Mouse (Mus musculus): ENCODE measurements around the gene Oosp2. TPM values are rescaled to one million over a fixed set of nuclear protein-coding genes. Genes with fewer than 3 reads are reported as not detected.

Gene Oosp2
- polyA plus RNA-seq (2012; rRNA removed): not detected in 2 replicates

- TF ChIP-seq CTCF (IDR thresholded peaks at IDR 0.05; ENCODE audit: insufficient read depth, low read length): no peak
- no peak for TF ChIP-seq POLR2A (IDR thresholded peaks at IDR 0.05; ENCODE audit: borderline replicate concordance, extremely low read depth, low read depth, low read length)
- DNase-seq: no peak
- WGBS: 84% methylated on average over 5 of the region's 5 CpGs
- Histone ChIP-seq H3K4me1 (ENCODE audit: control insufficient read depth, insufficient read depth, low read length) (no peaks in the 10 kb centered on the region), H3K4me3 (replicated peaks; ENCODE audit: extremely low read depth, low read depth, low read length) (no peak within 1 kb of the TSS)
These were observed at the start of gene Oosp2 for GRCm38 (mm10) chr19:11660459-11660858. Oosp2 (minus strand) TSS chr19:11660559.

DNA sequence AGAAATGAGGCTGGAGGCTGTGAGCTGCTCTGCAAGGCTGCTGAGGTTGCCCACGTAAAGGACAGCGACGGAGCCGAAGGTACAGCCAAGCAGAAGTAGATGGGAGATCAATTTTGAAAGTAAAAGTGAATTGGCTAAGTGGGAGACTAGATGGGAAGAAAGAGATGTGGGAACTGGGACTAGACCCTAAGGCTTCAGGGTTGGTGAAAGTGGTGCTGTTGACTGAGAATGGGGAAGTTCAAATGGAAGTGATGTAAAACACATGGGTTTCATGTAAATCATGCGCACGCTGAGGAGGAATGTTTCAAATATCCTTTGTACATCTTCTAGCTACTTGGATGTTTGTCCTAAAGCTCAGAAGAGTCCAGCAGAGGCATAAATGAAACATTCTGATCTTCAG lies 38.0 kb upstream of the Oosp2 start:
- TF ChIP-seq CTCF (IDR thresholded peaks at IDR 0.05; ENCODE audit: insufficient read depth, low read length): no peak
- TF ChIP-seq POLR2A (IDR thresholded peaks at IDR 0.05; ENCODE audit: borderline replicate concordance, extremely low read depth, low read depth, low read length): no peak
- H3K4me3 ChIP-seq (replicated peaks; ENCODE audit: extremely low read depth, low read depth, low read length): no peak overlapping the region
- WGBS: 85% methylated on average over 6 of the region's 6 CpGs
- H3K4me1 ChIP-seq (ENCODE audit: control insufficient read depth, insufficient read depth, low read length): no peaks in the 10 kb centered on the region
- no peak for DNase-seq

- WGBS: 78% methylated on average over 2 of the region's 2 CpGs
- no peak for DNase-seq
- Histone ChIP-seq H3K4me3 (replicated peaks; ENCODE audit: extremely low read depth, low read depth, low read length) (no peak within 1 kb of the TSS), H3K4me1 (ENCODE audit: control insufficient read depth, insufficient read depth, low read length) (no peaks in the 10 kb centered on the region)
- TF ChIP-seq POLR2A (IDR thresholded peaks at IDR 0.05; ENCODE audit: borderline replicate concordance, extremely low read depth, low read depth, low read length): no peak
- TF ChIP-seq CTCF (IDR thresholded peaks at IDR 0.05; ENCODE audit: insufficient read depth, low read length): no peak
These were observed 36.4 kb upstream of the Oosp2 start, which contains the start of gene Oosp3 for GRCm38 (mm10) chr19:11696755-11697154. Oosp3 (plus strand) TSS chr19:11697055.

DNA sequence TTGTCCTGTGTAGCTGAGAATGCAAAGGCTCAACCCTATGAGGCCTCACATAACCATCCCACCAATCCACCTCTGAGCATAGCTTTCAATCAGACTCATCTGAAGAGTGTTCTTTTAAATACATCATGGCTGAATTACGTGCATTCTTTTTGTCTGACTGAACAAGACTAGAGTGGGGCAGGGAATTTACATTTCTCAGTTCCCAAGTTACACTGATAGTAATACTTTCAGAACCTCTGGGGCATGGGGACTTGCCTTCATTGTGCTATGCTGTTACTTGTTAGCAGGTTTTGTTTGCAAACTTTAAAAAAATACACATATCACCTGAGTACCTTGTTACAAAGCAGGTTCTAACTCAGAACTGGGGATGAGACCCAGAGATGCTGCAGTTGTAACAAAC lies 31.1 kb upstream of the Oosp2 start:
- H3K4me1 ChIP-seq (ENCODE audit: control insufficient read depth, insufficient read depth, low read length): no peaks in the 10 kb centered on the region
- 49% methylated on average over 1 of the region's 1 CpGs for WGBS
- H3K4me3 ChIP-seq (replicated peaks; ENCODE audit: extremely low read depth, low read depth, low read length): no peak overlapping the region
- TF ChIP-seq CTCF (IDR thresholded peaks at IDR 0.05; ENCODE audit: insufficient read depth, low read length): no peak
- DNase-seq: no peak

DNA sequence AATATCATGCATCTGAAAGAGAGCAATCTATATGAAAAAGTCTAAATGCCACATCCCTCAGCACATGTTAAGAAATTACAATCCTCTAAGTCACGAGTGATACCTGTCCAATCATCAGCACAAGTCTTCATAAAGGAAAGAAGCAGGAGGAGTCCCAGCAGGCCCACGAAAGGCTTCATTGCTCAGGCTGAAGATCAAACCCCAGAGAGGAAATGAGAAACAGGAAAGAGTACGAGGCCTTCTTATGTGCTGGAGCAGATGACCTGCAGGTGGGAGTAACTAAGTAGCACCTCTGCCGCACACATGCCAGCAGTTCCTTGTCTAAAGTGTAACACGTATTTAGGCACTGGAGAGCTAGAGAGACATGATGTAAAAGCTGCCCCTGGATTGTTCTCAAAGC lies 30.5 kb upstream of the Oosp2 start, which contains the start of gene Oosp1:
TSS of gene Oosp1 (minus strand) at position 312 of the 400 bp plus-strand sequence.
- H3K4me1 ChIP-seq (ENCODE audit: control insufficient read depth, insufficient read depth, low read length): no peaks in the 10 kb centered on the region
- TF ChIP-seq POLR2A (IDR thresholded peaks at IDR 0.05; ENCODE audit: borderline replicate concordance, extremely low read depth, low read depth, low read length) (no peak), CTCF (IDR thresholded peaks at IDR 0.05; ENCODE audit: insufficient read depth, low read length) (no peak)
- WGBS: 35% methylated on average over 5 of the region's 5 CpGs
- no peak for DNase-seq
- no peak within 1 kb of the TSS for H3K4me3 ChIP-seq (replicated peaks; ENCODE audit: extremely low read depth, low read depth, low read length)

DNA sequence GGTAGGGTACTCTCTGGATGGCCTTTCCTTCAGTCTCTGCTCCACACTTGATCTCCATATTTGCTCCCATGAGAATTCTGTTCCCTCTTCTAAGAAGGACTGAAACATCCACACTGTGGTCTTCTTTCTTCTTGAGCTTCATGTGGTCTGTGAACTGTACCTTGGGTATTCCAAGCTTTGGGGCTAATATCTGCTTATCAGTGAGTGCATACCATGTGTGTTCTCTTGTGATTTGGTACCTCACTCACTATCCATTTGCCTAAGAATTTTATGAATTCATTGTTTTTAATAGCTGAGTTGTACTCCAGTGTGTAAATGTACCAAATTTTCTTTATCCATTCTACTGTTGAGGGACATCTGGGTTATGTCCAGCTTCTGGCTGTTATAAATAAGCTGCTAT lies 1.2 kb upstream of the Oosp2 start:
- H3K4me1 ChIP-seq (ENCODE audit: control insufficient read depth, insufficient read depth, low read length): no peaks in the 10 kb centered on the region
- TF ChIP-seq CTCF (IDR thresholded peaks at IDR 0.05; ENCODE audit: insufficient read depth, low read length) (no peak), POLR2A (IDR thresholded peaks at IDR 0.05; ENCODE audit: borderline replicate concordance, extremely low read depth, low read depth, low read length) (no peak)
- H3K4me3 ChIP-seq (replicated peaks; ENCODE audit: extremely low read depth, low read depth, low read length): no peak overlapping the region
- DNase-seq: no peak

GRCm38 (mm10) chr19:11659142-11659541 lies 1.2 kb downstream of the Oosp2 start:
- TF ChIP-seq POLR2A (IDR thresholded peaks at IDR 0.05; ENCODE audit: borderline replicate concordance, extremely low read depth, low read depth, low read length): no peak
- TF ChIP-seq CTCF (IDR thresholded peaks at IDR 0.05; ENCODE audit: insufficient read depth, low read length): no peak
- WGBS: 53% methylated on average over 2 of the region's 2 CpGs
- no peak overlapping the region for H3K4me3 ChIP-seq (replicated peaks; ENCODE audit: extremely low read depth, low read depth, low read length)
- DNase-seq: no peak
- no peaks in the 10 kb centered on the region for H3K4me1 ChIP-seq (ENCODE audit: control insufficient read depth, insufficient read depth, low read length)

GRCm38 (mm10) chr19:11649564-11649963 lies 10.8 kb downstream of the Oosp2 start:
- Histone ChIP-seq H3K4me1 (ENCODE audit: control insufficient read depth, insufficient read depth, low read length) (no peaks in the 10 kb centered on the region), H3K4me3 (replicated peaks; ENCODE audit: extremely low read depth, low read depth, low read length) (no peak overlapping the region)
- DNase-seq: no peak
- no peak for TF ChIP-seq POLR2A (IDR thresholded peaks at IDR 0.05; ENCODE audit: borderline replicate concordance, extremely low read depth, low read depth, low read length)
- TF ChIP-seq CTCF (IDR thresholded peaks at IDR 0.05; ENCODE audit: insufficient read depth, low read length): no peak
- WGBS: 67% methylated on average over 4 of the region's 4 CpGs

- WGBS: 65% methylated on average over 3 of the region's 3 CpGs
- no peak overlapping the region for H3K4me3 ChIP-seq (replicated peaks; ENCODE audit: extremely low read depth, low read depth, low read length)
- TF ChIP-seq POLR2A (IDR thresholded peaks at IDR 0.05; ENCODE audit: borderline replicate concordance, extremely low read depth, low read depth, low read length): no peak
- TF ChIP-seq CTCF (IDR thresholded peaks at IDR 0.05; ENCODE audit: insufficient read depth, low read length): no peak
- H3K4me1 ChIP-seq (ENCODE audit: control insufficient read depth, insufficient read depth, low read length): no peaks in the 10 kb centered on the region
- DNase-seq: no peak
These were observed 14.2 kb downstream of the Oosp2 start for GRCm38 (mm10) chr19:11646166-11646565.

DNA sequence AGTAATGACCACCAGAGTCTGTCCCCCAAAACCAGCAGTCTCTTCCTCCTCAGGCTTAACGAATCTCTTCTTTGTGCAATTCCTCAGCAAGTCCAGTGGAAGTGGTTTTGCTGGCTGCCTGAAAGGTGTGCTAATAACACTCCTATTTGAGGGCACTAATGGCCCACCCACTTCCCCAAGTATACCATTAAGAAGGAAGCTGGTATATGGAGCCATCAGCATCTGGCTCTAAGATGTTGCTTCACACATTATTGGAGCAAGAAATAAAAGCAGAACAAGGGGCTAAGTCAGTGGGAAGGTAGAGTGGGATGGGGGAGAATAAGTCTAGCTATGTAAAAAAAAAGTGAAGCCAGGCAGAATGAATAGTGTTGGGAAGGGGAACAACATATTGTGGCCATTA lies 19.6 kb downstream of the Oosp2 start, which contains the start of gene Ms4a3:
TSS of gene Ms4a3 (minus strand) at position 120 of the 400 bp plus-strand sequence.
- H3K4me3 ChIP-seq (replicated peaks; ENCODE audit: extremely low read depth, low read depth, low read length): no peak within 1 kb of the TSS
- no peak for TF ChIP-seq CTCF (IDR thresholded peaks at IDR 0.05; ENCODE audit: insufficient read depth, low read length)
- DNase-seq: no peak
- WGBS: 54% methylated on average over 1 of the region's 1 CpGs
- H3K4me1 ChIP-seq (ENCODE audit: control insufficient read depth, insufficient read depth, low read length): no peaks in the 10 kb centered on the region
